Mouse (Mus musculus): ENCODE results near the gene Pdia5.

- TF ChIP-seq CTCF (IDR thresholded peaks at IDR 0.05 in 2 of 3, conservative IDR thresholded peaks at IDR 0.05 in 1 of 3; ENCODE audit: control insufficient read depth in 1 of 3, insufficient read depth in 1 of 3, low read depth in 2 of 3, low read length in 3 of 3, poor library complexity in 1 of 3, severe bottlenecking in 1 of 3) = peak; percentile 68 to 89 (median 72)
- no peak for TF ChIP-seq POLR2A (IDR thresholded peaks at IDR 0.05; ENCODE audit: control insufficient read depth in 1 of 2, insufficient read depth in 1 of 2, low read depth in 1 of 2, low read length in 2 of 2, poor library complexity in 1 of 2)
- TF ChIP-seq RAD21 (IDR thresholded peaks at IDR 0.05; ENCODE audit: low read depth, low read length) = peak; percentile 21
- no peak for TF ChIP-seq POLR2AphosphoS2 (IDR thresholded peaks at IDR 0.05; ENCODE audit: low read length)
- no peak for TF ChIP-seq ZMIZ1 (IDR thresholded peaks at IDR 0.05; ENCODE audit: low read depth, low read length)
- TF ChIP-seq TCF12 (IDR thresholded peaks at IDR 0.05; ENCODE audit: low read depth, low read length) = no peak
Observed at GRCm38 (mm10) chr16:35360593-35360992, 130.1 kb downstream of the Pdia5 start.

Data from MEL (cell line).